Mouse (Mus musculus) hindbrain, embryonic 13.5 days (tissue): Measurements from ENCODE around the gene Bag1. TPM values are rescaled to one million over a fixed set of nuclear protein-coding genes. Genes with fewer than 3 reads are reported as not detected.

ENCODE experiments used
- ATAC-seq: fragments of 200-750 bp; cut with Nextera tagmentation; 2 replicates; pipeline ENCODE4 v1.8.0; 2017; ENCODE audit warnings: moderate TSS enrichment; ENCODE audit not compliant: low FRiP score
- H3K27ac ChIP-seq: fragments of 300-500 bp; sonication (generic); 2 replicates; pipeline ENCODE4 v1.5.1; 2015; ENCODE audit warnings: inconsistent platforms, mild to moderate bottlenecking, moderate library complexity
- H3K27me3 ChIP-seq: fragments of 300-500 bp; sonication (generic); 2 replicates; pipeline ENCODE4 v1.6.1; 2015; ENCODE audit warnings: mild to moderate bottlenecking, inconsistent platforms
- H3K36me3 ChIP-seq: fragments of 300-500 bp; sonication (generic); 2 replicates; pipeline ENCODE4 v1.6.1; 2015; ENCODE audit warnings: mild to moderate bottlenecking, inconsistent platforms
- H3K4me1 ChIP-seq: fragments of 300-500 bp; sonication (generic); replicated peaks from 2 replicates; pipeline ENCODE4 v1.6.1; 2015; ENCODE audit warnings: inconsistent platforms
- H3K4me2 ChIP-seq: fragments of 300-500 bp; sonication (generic); 2 replicates; pipeline ENCODE4 v1.6.1; 2015; ENCODE audit warnings: inconsistent platforms, mild to moderate bottlenecking, moderate library complexity
- H3K4me3 ChIP-seq: fragments of 300-500 bp; sonication (generic); 2 replicates; pipeline ENCODE4 v1.5.1; 2015; ENCODE audit warnings: mild to moderate bottlenecking, inconsistent platforms
- H3K9ac ChIP-seq: fragments of 300-500 bp; sonication (generic); 2 replicates; pipeline ENCODE4 v1.6.1; 2015; ENCODE audit warnings: mild to moderate bottlenecking, inconsistent platforms
- H3K9me3 ChIP-seq: fragments of 300-500 bp; sonication (generic); 2 replicates; pipeline ENCODE4 v1.6.1; 2016; ENCODE audit warnings: inconsistent platforms
- WGBS: fragments of 180-500 bp; shearing (Covaris S2); methylation state at CpG from one replicate; pipeline ENCODE4 v1.1.7; 2015; 5-methylcytosine and 5-hydroxymethylcytosine counted together
- microRNA-seq: library from miRNA; unstranded; fragments of <30 nt; microRNA quantifications from one replicate; pipeline ENCODE4, GENCODE M21; 2016
- polyA plus RNA-seq: library from polyadenylated mRNA; unstranded; fragments of >200 nt; fragmentation: Nextera tagmentation; extraction: Ambion mirVana; gene quantifications from 2 replicates; pipeline ENCODE4 v1.2.1, GENCODE M21; 2015

Gene Bag1
- polyA plus RNA-seq, 1 experiment from 2014 or later, result 201 TPM

DNA sequence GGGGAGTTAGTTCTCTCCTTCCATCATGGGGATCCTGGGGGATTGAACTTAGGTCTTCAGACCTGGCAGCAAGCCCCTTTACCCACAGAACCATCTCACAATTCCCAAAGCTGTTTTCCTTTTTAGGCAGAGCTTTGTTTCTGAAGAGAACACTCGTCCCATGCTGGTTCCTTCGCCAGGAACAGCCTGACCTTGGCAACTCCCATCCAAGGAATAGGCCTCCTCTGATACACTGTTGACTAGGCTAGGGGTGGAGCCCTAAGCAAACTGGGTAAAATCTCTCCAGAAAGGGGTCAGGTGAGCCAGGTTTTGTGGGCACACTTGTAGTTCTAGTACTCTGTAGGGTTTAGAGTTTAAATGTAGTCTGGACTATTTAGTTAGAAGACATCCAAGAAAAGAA is 48.8 kb downstream of the Bag1 start:
- Histone ChIP-seq H3K4me2 (no peak overlapping the region), H3K27me3 (no peaks in the 10 kb centered on the region), H3K9me3 (no peaks in the 10 kb centered on the region), H3K4me1 (no peaks in the 10 kb centered on the region), H3K9ac (no peak overlapping the region), H3K4me3 (no peak overlapping the region), H3K36me3 (no peaks in the 10 kb centered on the region), H3K27ac (no peak overlapping the region)
- ATAC-seq, result no peak
- 75% methylated on average over 2 of the region's 2 CpGs for WGBS

DNA sequence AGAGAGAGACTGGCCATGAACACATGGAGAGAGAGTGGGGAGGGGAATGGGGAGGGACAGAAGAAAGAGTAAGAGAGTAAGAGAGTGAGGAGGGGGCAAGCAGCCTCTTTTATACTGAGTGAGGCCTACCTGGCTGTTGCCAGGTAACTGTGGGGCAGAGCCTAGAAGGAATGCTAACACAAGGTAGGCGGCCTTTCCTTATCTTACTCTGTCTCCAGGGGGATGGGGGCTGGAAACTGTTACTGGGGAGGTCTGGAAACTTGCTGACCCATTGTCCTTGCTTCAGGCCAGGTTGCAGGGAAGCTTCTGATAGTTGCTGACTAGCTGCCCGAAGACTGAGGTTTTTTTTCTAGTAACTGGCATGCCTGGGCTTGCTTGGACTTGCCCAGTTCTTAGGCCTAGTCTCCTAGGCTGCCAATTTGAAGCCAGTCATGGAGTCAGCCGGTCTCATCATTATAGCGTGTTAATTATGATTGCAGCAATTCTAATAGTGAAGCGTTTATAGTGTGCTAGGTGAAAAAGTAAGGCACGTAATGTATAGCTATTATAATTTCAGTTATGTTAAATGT is 49.5 kb downstream of the Bag1 start:
- no peak overlapping the region for H3K4me2 ChIP-seq
- no peaks in the 10 kb centered on the region for H3K4me1 ChIP-seq
- no peaks in the 10 kb centered on the region for H3K9me3 ChIP-seq
- H3K9ac ChIP-seq, result no peak overlapping the region
- ATAC-seq, result no peak
- 82% methylated on average over 6 of the region's 6 CpGs for WGBS
- H3K36me3 ChIP-seq, result no peaks in the 10 kb centered on the region
- no peak overlapping the region for H3K27ac ChIP-seq
- H3K4me3 ChIP-seq, result no peak overlapping the region
- no peaks in the 10 kb centered on the region for H3K27me3 ChIP-seq

DNA sequence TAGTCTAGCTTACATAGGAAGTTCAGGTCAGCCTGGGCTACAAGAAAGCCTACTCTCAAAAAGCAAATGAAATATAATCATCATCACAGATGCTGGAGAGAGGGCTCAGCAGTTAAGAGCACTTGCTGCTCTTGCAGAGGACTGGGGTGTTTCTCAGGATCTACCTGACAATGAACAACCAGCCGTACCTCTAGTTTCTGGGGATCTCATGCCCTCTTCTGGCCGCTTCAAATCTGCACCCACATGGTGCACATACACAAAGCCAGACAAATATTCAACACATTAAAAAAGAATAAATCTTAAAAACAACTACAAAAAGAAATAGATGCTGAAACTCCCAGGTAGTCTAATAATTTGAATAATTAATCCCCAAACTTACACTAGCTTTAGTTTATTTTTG is 52.4 kb downstream of the Bag1 start:
- 98% methylated on average over 2 of the region's 2 CpGs for WGBS
- Histone ChIP-seq H3K27me3 (no peaks in the 10 kb centered on the region), H3K27ac (no peak overlapping the region), H3K9me3 (no peaks in the 10 kb centered on the region), H3K36me3 (no peaks in the 10 kb centered on the region), H3K4me2 (no peak overlapping the region), H3K9ac (no peak overlapping the region), H3K4me1 (no peaks in the 10 kb centered on the region), H3K4me3 (no peak overlapping the region)
- no peak for ATAC-seq

DNA sequence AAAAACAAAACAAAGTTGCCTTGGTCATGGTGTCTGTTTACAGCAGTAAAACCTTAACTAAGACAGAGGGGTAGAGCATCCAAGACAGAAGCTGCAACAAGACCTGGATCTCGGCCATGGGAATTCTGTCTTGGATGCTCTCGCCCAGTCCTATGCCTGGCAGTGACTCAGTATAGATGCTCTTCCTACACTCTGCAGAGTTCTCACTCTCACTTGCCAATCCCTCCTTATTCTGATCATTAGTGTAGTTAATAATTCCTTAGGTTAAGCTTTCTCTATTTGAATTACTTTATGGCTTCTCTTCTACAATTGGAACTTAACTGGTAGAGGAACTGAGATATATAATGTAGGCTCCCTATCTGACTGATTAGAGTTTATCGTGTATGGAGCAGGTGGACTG is 53.0 kb downstream of the Bag1 start:
- no peaks in the 10 kb centered on the region for H3K4me1 ChIP-seq
- no peaks in the 10 kb centered on the region for H3K27me3 ChIP-seq
- H3K4me2 ChIP-seq, result no peak overlapping the region
- no peak for ATAC-seq
- H3K27ac ChIP-seq, result no peak overlapping the region
- no peaks in the 10 kb centered on the region for H3K36me3 ChIP-seq
- no peaks in the 10 kb centered on the region for H3K9me3 ChIP-seq
- no peak overlapping the region for H3K4me3 ChIP-seq
- 93% methylated on average over 3 of the region's 3 CpGs for WGBS
- no peak overlapping the region for H3K9ac ChIP-seq

DNA sequence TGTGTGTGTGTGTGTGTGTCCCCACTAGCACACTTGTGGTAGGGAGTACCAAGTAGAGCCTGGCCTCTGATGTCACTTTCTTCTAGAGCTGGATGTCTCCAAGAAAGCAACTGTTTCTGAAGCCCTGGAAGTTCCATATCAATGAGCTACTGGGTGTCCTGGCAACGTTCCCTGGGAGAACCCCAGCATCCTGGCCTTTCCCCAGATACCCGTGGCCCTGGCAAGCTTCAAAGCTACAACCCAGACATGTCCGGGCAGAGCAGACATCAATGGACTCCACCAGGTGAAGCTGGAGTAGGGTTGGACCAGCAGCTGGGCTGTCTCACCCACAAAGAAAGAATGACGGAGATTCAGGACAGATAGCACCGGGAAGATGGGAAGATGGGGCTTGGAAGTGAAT is 56.9 kb downstream of the Bag1 start:
- Histone ChIP-seq H3K4me2 (no peak overlapping the region), H3K27ac (no peak overlapping the region), H3K9ac (no peak overlapping the region), H3K27me3 (no peaks in the 10 kb centered on the region), H3K9me3 (no peaks in the 10 kb centered on the region), H3K36me3 (no peaks in the 10 kb centered on the region), H3K4me1 (no peaks in the 10 kb centered on the region), H3K4me3 (no peak overlapping the region)
- ATAC-seq, result no peak
- 88% methylated on average over 5 of the region's 5 CpGs for WGBS

DNA sequence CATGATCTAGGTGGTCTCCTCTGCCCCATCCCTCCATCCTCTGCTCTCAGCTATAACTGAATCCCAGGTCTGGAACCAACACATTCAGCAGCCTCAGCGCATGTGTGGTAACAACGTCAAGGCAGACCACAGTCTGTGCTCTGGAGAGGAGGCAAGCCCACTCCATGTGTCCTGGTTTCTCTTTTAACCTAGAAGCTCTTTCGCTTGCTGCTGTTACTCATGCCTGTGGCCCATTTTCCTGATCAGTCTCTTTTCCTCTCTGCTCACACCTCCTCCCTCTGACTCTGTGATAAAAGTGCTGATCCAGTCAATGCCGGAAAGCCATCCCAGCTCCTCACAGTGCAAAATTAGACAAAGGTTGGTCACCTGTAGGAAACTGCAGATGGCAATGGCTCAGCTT is 58.1 kb downstream of the Bag1 start:
- Histone ChIP-seq H3K36me3 (no peaks in the 10 kb centered on the region), H3K4me2 (no peak overlapping the region), H3K9ac (no peak overlapping the region), H3K4me3 (no peak overlapping the region), H3K27me3 (no peaks in the 10 kb centered on the region), H3K4me1 (no peaks in the 10 kb centered on the region), H3K9me3 (no peaks in the 10 kb centered on the region), H3K27ac (no peak overlapping the region)
- ATAC-seq, result no peak
- 88% methylated on average over 4 of the region's 4 CpGs for WGBS

DNA sequence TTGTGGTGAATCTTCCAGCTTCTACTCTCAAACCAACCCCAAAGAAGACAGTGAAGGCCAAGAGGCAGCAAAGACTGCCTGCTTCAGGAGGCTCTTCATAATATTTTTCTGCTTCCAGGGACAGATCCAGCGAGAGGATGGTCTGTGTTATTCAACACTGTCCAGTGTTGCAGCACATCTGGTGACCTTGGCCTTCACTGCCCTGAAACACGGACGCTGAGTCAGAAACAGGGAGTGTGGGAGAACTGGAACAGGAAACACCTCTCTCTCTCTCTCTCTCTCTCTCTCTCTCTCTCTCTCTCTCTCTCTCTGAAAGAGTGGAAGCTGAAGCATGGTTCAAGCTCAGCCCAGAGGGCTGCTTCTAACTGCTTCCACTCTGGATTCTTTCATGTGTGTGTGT is 58.8 kb downstream of the Bag1 start:
- no peak overlapping the region for H3K4me3 ChIP-seq
- H3K9ac ChIP-seq, result no peak overlapping the region
- H3K36me3 ChIP-seq, result no peaks in the 10 kb centered on the region
- H3K27ac ChIP-seq, result no peak overlapping the region
- H3K27me3 ChIP-seq, result no peaks in the 10 kb centered on the region
- no peak overlapping the region for H3K4me2 ChIP-seq
- H3K9me3 ChIP-seq, result no peaks in the 10 kb centered on the region
- no peaks in the 10 kb centered on the region for H3K4me1 ChIP-seq
- 80% methylated on average over 3 of the region's 3 CpGs for WGBS
- no peak for ATAC-seq

DNA sequence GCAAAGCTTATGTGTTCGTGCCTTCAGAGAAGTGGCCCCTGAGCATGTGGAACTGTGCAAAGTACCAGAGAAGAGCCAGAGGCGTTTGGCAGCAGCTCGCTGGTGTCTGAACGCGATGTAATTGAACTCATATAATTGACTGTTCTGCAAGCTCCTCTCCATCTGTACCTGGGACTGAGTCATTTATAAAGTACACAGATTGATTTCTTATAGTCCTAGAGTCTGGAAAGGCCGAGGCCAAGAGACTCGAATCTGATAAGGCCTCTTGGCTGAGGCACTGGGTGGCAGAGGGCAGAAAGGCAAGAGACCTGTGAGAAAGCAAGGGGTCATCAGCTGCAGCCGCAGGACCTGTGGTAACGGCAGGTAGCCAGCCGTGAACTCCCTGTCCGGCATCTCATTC is 59.3 kb downstream of the Bag1 start:
- WGBS, result 85% methylated on average over 11 of the region's 11 CpGs

More for the DNA sequence above, 59.3 kb downstream of the Bag1 start:
- Histone ChIP-seq H3K27me3 (no peaks in the 10 kb centered on the region), H3K36me3 (no peaks in the 10 kb centered on the region), H3K4me1 (no peaks in the 10 kb centered on the region), H3K9ac (no peak overlapping the region), H3K9me3 (no peaks in the 10 kb centered on the region), H3K4me3 (no peak overlapping the region), H3K4me2 (no peak overlapping the region), H3K27ac (no peak overlapping the region)
- no peak for ATAC-seq

Small RNA genes lying within 50 kb of the gene (microRNA-seq; reads per million reads assigned to microRNA genes)
- gene Mir3094, result 2.6 reads per million, percentile 3 among the genes with 10 or more reads in this experiment

Other genes starting within 250 kb of the Bag1 start
- 54.1 and 54.5 TPM in 2 replicates for gene Aptx, start 245.1 kb downstream of the Bag1 start, polyA plus RNA-seq
- gene Dnaja1, start 226.1 kb downstream of the Bag1 start, polyA plus RNA-seq, result 792 and 817 TPM in 2 replicates
- 130 and 131 TPM in 2 replicates for gene Smu1, start 190.4 kb downstream of the Bag1 start, polyA plus RNA-seq
- 9.0 and 9.6 TPM in 2 replicates for gene B4galt1, start 94.3 kb downstream of the Bag1 start, polyA plus RNA-seq
- gene Spink4, start 28.2 kb downstream of the Bag1 start, polyA plus RNA-seq, result not detected in 2 replicates
- gene Chmp5, start 113 bp upstream of the Bag1 start, polyA plus RNA-seq, result 174 and 178 TPM in 2 replicates
- gene Nfx1, start 22.6 kb upstream of the Bag1 start, polyA plus RNA-seq, result 107 and 110 TPM in 2 replicates
- not detected in 2 replicates for gene Aqp7, start 99.8 kb upstream of the Bag1 start, polyA plus RNA-seq
- 0.18 TPM in 1 of 2 replicates, not detected in the other for gene Aqp3, start 149.9 kb upstream of the Bag1 start, polyA plus RNA-seq
- 31.0 and 32.5 TPM in 2 replicates for gene Nol6, start 176.2 kb upstream of the Bag1 start, polyA plus RNA-seq
- 71.3 and 79.8 TPM in 2 replicates for gene Ube2r2, start 187.4 kb upstream of the Bag1 start, polyA plus RNA-seq